Comparison of ENCODE assay signal across 22 mouse cellular contexts in the genomic region with DNA sequence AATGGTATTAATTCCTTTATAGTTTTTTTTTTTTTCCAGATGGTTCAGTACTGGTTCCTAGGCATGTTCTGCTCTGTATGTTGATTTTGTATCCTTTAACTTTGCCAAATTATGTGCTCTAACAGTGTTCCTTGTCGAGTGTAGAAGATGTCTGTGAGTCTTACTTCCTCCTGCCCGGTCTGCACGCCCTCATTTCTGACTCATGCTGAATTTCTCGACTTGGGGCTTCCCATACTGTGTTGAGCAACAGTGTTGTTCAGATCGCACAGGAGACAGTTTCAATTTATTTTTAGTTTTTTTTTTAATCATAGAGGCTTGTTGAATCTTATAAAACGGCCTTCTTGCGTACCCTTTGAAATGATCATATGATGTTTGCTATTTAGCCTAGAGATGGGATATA. TPM values are rescaled to one million over a fixed set of nuclear protein-coding genes. Genes with fewer than 3 reads are reported as not detected.
A peak's percentile ranks its signal among the peaks of the same experiment; 100 is the strongest.
DNase-seq lines count a peak whose midpoint lies in the region; ATAC-seq and TF ChIP-seq lines count a peak whose summit lies in the region.
"Had no signal": no experiment of that assay in that cellular context is flagged by ENCODE, and none has a peak within 500 bp of the region (broad histone marks: within the 10 kb centered on the region; RNA-seq: fewer than 3 reads in every experiment).

No protein-coding gene starts in this region.

- H3K36me3 ChIP-seq in liver, adult 2 months (ENCODE audit: control insufficient read depth, insufficient read depth, low read length): no peaks in the 10 kb centered on the region
- H3K36me3 ChIP-seq in heart, adult 2 months (ENCODE audit: control insufficient read depth, insufficient read depth, low read length): no peaks in the 10 kb centered on the region
- H3K36me3 ChIP-seq: embryonic facial prominence, embryonic 12.5 days; hindbrain, embryonic 10.5 days; liver, embryonic 13.5 days had no signal

- H3K27me3 ChIP-seq in liver, adult 2 months (ENCODE audit: control insufficient read depth, insufficient read depth, low read length): no peaks in the 10 kb centered on the region
- H3K27me3 ChIP-seq in heart, adult 2 months (ENCODE audit: control insufficient read depth, insufficient read depth, low read length): no peaks in the 10 kb centered on the region
- H3K27me3 ChIP-seq: embryonic facial prominence, embryonic 12.5 days; liver, embryonic 13.5 days had no signal

- no peaks in the 10 kb centered on the region for H3K4me1 ChIP-seq in liver, adult 2 months (ENCODE audit: control insufficient read depth, insufficient read depth, low read length)
- H3K4me1 ChIP-seq in heart, adult 2 months (ENCODE audit: control insufficient read depth, insufficient read depth, low read length): no peaks in the 10 kb centered on the region
- H3K4me1 ChIP-seq: embryonic facial prominence, embryonic 12.5 days; hindbrain, embryonic 10.5 days; liver, embryonic 13.5 days had no signal

- no peak overlapping the region for H3K27ac ChIP-seq in liver, adult 2 months (replicated peaks; ENCODE audit: insufficient read depth, low read depth, low read length)
- H3K27ac ChIP-seq in heart, adult 2 months: no peak overlapping the region
- H3K27ac ChIP-seq: embryonic facial prominence, embryonic 12.5 days; hindbrain, embryonic 10.5 days; liver, embryonic 13.5 days had no signal

- ATAC-seq in megakaryocyte-erythroid progenitor cell, adult 5-6 weeks (replicated peaks; ENCODE audit: low FRiP score, low TSS enrichment, poor library complexity, severe bottlenecking): no peak
- ATAC-seq: activated CD4-positive, CD25-positive, alpha-beta regulatory T cell, adult 4 months; intestine, postnatal 0 days had no signal

- intact Hi-C loops in heart, adult 2 months (cut with DNase I): no loop called here

- no peak for TF ChIP-seq POLR2A in liver, adult 2 months (IDR thresholded peaks at IDR 0.05; ENCODE audit: extremely low read depth, insufficient read depth, low read length)
- no peak for TF ChIP-seq POLR2A in heart, adult 2 months (IDR thresholded peaks at IDR 0.05; ENCODE audit: insufficient read depth, low read depth, low read length)

- no peak for TF ChIP-seq EP300 in heart, adult 2 months (IDR thresholded peaks at IDR 0.05; ENCODE audit: insufficient read depth, low read depth, low read length)

- H3K4me3 ChIP-seq in liver, adult 2 months (ENCODE audit: insufficient read depth, low read depth, low read length): no peak overlapping the region
- H3K4me3 ChIP-seq in heart, adult 2 months: no peak overlapping the region
- H3K4me3 ChIP-seq: embryonic facial prominence, embryonic 12.5 days; hindbrain, embryonic 10.5 days; liver, embryonic 13.5 days had no signal

- 79% methylated on average over 7 of the region's 7 CpGs for WGBS in liver, adult 2 months
- WGBS in heart, adult 2 months: 71% methylated on average over 7 of the region's 7 CpGs

- H3K79me2 ChIP-seq in liver, adult 2 months (ENCODE audit: control insufficient read depth, insufficient read depth, low read length): no peaks in the 10 kb centered on the region
- no peaks in the 10 kb centered on the region for H3K79me2 ChIP-seq in heart, adult 2 months (replicated peaks; ENCODE audit: control insufficient read depth, insufficient read depth, low read length)

- peak; percentile 6 for DNase-seq in liver, adult 2 months (ENCODE audit: extremely low read depth, low read depth, low spot score)
- no peak for DNase-seq in liver
- peak; percentile 69 for DNase-seq in 3T3-L1 (ENCODE audit: low read depth, low spot score)
- DNase-seq in NIH3T3 (ENCODE audit: low read depth): peak; percentile 80
- DNase-seq in lung, postnatal 36 days: peak; percentile 30
- DNase-seq in heart, adult 2 months: no peak
- DNase-seq in spleen, adult 18-20 months: no peak
- DNase-seq: cerebellum, adult 11 months; gastrocnemius, postnatal 14 days; kidney, postnatal 14 days; liver, embryonic 13.5 days; right cerebral cortex, adult 18-20 months; thymus, postnatal 36 days had no signal

- no peak overlapping the region for H3K9ac ChIP-seq in liver, adult 2 months (ENCODE audit: low read depth, low read length)
- no peak overlapping the region for H3K9ac ChIP-seq in heart, adult 2 months (ENCODE audit: low read depth, low read length)
- H3K9ac ChIP-seq: embryonic facial prominence, embryonic 12.5 days; liver, embryonic 13.5 days had no signal

- TF ChIP-seq CTCF in liver, adult 2 months (IDR thresholded peaks at IDR 0.05; ENCODE audit: low read depth, low read length): no peak
- TF ChIP-seq CTCF in heart, adult 2 months (IDR thresholded peaks at IDR 0.05): no peak

RNA-seq across cellular contexts. Expression of a gene that starts 26.7 kb away (rescaled TPM):
- not detected in 2 replicates for total RNA-seq in liver, adult 2 months (2014; rRNA removed)
- polyA plus RNA-seq in liver, adult 2 months (2012; rRNA removed): 0.09 TPM in 1 of 2 replicates, not detected in the other
- total RNA-seq in megakaryocyte-erythroid progenitor cell, adult 5-6 weeks (2014; fragmentation: Nextera tagmentation): not detected in 2 replicates
- not detected in 2 replicates for total RNA-seq in megakaryocyte-erythroid progenitor cell, adult 5-6 weeks (2017)
- under 1 TPM in 1 of 2 experiments, not detected in 1; 0.23 TPM for total RNA-seq in heart, adult 2 months (2021)
- not detected in 2 replicates for polyA plus RNA-seq in heart, adult 2 months (2012; rRNA removed)
- total RNA-seq: CH12.LX; gastrocnemius, postnatal 14 days; left cerebral cortex, postnatal 36 days had no signal
- polyA plus RNA-seq: embryonic facial prominence, embryonic 12.5 days; forebrain, embryonic 11.5 days; heart, embryonic 14.5 days; intestine, postnatal 0 days; liver, embryonic 13.5 days had no signal

RNA-seq across cellular contexts. Expression of a gene that starts 26.7 kb away (rescaled TPM):
- 0.60 and 0.65 TPM in 2 replicates for total RNA-seq in liver, adult 2 months (2014; rRNA removed)
- 0.29 and 0.83 TPM in 2 replicates for polyA plus RNA-seq in liver, adult 2 months (2012; rRNA removed)
- 3.2 TPM in 1 of 2 replicates, not detected in the other for total RNA-seq in megakaryocyte-erythroid progenitor cell, adult 5-6 weeks (2014; fragmentation: Nextera tagmentation)
- total RNA-seq in megakaryocyte-erythroid progenitor cell, adult 5-6 weeks (2017): 0.95 and 2.3 TPM in 2 replicates
- 1 to 10 TPM; 6.7 to 7.0 TPM for total RNA-seq in heart, adult 2 months (2021)
- 4.2 and 7.6 TPM in 2 replicates for polyA plus RNA-seq in heart, adult 2 months (2012; rRNA removed)

RNA-seq across cellular contexts. Expression of a gene that starts 40.2 kb away (rescaled TPM):
- 0.46 and 0.74 TPM in 2 replicates for total RNA-seq in liver, adult 2 months (2014; rRNA removed)
- polyA plus RNA-seq in liver, adult 2 months (2012; rRNA removed): 0.16 and 0.56 TPM in 2 replicates
- 0.92 TPM in 1 of 2 replicates, not detected in the other for total RNA-seq in megakaryocyte-erythroid progenitor cell, adult 5-6 weeks (2014; fragmentation: Nextera tagmentation)
- total RNA-seq in megakaryocyte-erythroid progenitor cell, adult 5-6 weeks (2017): 0.46 and 2.7 TPM in 2 replicates
- total RNA-seq in heart, adult 2 months (2021): under 1 TPM; 0.23 to 0.37 TPM
- polyA plus RNA-seq in heart, adult 2 months (2012; rRNA removed): 0.35 and 1.2 TPM in 2 replicates
- polyA plus RNA-seq: activated CD4-positive, CD25-positive, alpha-beta regulatory T cell, adult 4 months; embryonic facial prominence, embryonic 12.5 days; forebrain, embryonic 11.5 days; hindbrain, embryonic 10.5 days had no signal

Comparison
In these comparisons a context has a peak if more than half of its experiments do, and no peak if none do; other contexts are left out.
1. DNase-seq: peak in liver, adult 2 months (single experiment), 3T3-L1 (single experiment), NIH3T3 (single experiment) and lung, postnatal 36 days (single experiment); none in liver (single experiment), heart, adult 2 months (0 of 2) and spleen, adult 18-20 months (0 of 2).